Mouse (Mus musculus): Measurements from ENCODE around the gene Abhd12. TPM values are rescaled to one million over a fixed set of nuclear protein-coding genes. Genes with fewer than 3 reads are reported as not detected.

Gene Abhd12
- polyA plus RNA-seq, 1 experiment from 2014 or later, result 41.5 TPM

DNA sequence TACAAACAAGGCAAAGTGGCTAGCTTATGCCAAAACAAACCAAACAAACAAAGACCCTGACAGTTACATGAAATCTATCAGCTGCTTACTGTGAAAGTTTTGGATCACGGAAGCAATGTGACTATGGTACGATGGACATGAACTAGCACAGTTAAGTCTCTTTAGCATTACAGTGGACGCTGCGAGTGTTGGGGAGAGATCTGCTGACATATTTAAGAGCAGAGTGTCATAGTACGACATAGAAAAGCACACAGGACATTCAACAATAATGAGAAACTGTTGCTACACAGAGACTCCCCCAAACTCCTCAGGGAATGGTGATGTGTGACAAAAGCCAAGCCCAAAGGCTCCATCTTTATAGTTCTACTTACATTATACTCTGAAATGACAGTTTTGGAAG lies 39.5 kb upstream of the Abhd12 start:
- Histone ChIP-seq H3K36me3 (ENCODE audit: control insufficient read depth, insufficient read depth) (no peaks in the 10 kb centered on the region), H3K4me2 (replicated peaks; ENCODE audit: low read depth) (no peak overlapping the region), H3K4me3 (ENCODE audit: low read depth, low read length) (no peak overlapping the region), H3K27me3 (replicated peaks; ENCODE audit: control insufficient read depth, insufficient read depth, low read length) (no peaks in the 10 kb centered on the region), H3K4me1 (replicated peaks; ENCODE audit: control insufficient read depth, insufficient read depth, low read length) (no peaks in the 10 kb centered on the region), H3K27ac (ENCODE audit: low read depth, low read length) (no peak overlapping the region), H3K9ac (ENCODE audit: low read depth, low read length) (no peak overlapping the region), H3K9me3 (ENCODE audit: control insufficient read depth) (no peaks in the 10 kb centered on the region)
- WGBS, result 94% methylated on average over 5 of the region's 5 CpGs
- TF ChIP-seq CTCF (IDR thresholded peaks at IDR 0.05; ENCODE audit: low read depth), result no peak
- no peak for ATAC-seq

DNA sequence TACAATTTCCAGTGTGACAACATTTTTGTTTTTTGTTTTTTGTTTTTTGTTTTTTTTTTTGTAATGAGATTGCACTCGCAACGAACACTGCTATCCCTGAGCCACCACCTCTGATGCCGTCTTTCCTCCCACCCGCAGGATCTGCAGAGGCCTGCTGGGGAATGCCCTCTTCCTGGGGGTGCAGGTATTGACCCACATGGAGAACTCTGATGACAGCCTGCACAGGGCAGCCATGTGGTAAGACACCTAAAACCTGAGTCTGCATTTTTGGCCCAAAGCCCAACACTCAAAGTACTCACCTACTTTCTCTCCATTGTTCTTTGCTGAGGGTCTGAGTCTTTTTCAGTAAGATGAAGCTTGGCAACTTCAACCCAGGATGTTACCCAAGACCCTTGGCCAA lies 30.1 kb upstream of the Abhd12 start:
- no peak overlapping the region for H3K4me2 ChIP-seq (replicated peaks; ENCODE audit: low read depth)
- TF ChIP-seq CTCF (IDR thresholded peaks at IDR 0.05; ENCODE audit: low read depth), result no peak
- no peak overlapping the region for H3K27ac ChIP-seq (ENCODE audit: low read depth, low read length)
- no peaks in the 10 kb centered on the region for H3K9me3 ChIP-seq (ENCODE audit: control insufficient read depth)
- H3K36me3 ChIP-seq (ENCODE audit: control insufficient read depth, insufficient read depth), result no peaks in the 10 kb centered on the region
- H3K4me1 ChIP-seq (replicated peaks; ENCODE audit: control insufficient read depth, insufficient read depth, low read length), result no peaks in the 10 kb centered on the region
- no peak overlapping the region for H3K4me3 ChIP-seq (ENCODE audit: low read depth, low read length)
- no peak for ATAC-seq
- 91% methylated on average over 4 of the region's 4 CpGs for WGBS
- H3K27me3 ChIP-seq (replicated peaks; ENCODE audit: control insufficient read depth, insufficient read depth, low read length), result no peaks in the 10 kb centered on the region
- H3K9ac ChIP-seq (ENCODE audit: low read depth, low read length), result no peak overlapping the region

GRCm38 (mm10) chr2:150933482-150933881 lies 28.9 kb upstream of the Abhd12 start:
- no peak for TF ChIP-seq CTCF (IDR thresholded peaks at IDR 0.05; ENCODE audit: low read depth)
- H3K27me3 ChIP-seq (replicated peaks; ENCODE audit: control insufficient read depth, insufficient read depth, low read length), result no peaks in the 10 kb centered on the region

DNA sequence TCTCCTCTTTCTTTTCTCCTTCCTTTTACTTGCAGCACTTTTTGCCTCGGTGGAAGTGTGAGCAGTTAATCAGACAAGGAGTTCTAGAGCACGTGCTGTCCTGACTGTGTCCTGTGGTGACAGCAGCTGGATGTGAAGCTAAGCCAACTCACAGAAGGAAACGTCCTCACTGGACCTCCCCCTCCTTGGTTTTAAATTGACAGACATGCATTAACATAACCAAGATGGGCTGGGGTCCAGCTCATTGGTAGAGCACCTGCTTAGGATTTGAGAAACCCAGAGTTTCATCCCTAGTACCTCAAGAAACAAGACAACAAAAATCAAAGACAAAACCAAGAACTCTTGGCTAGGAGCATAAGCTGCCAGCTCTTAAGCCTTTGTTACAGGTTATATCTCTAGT lies 26.3 kb upstream of the Abhd12 start:
- WGBS, result 78% methylated on average over 3 of the region's 3 CpGs

More at GRCm38 (mm10) chr2:150933482-150933881, 28.9 kb upstream of the Abhd12 start:
- Histone ChIP-seq H3K4me1 (replicated peaks; ENCODE audit: control insufficient read depth, insufficient read depth, low read length) (no peaks in the 10 kb centered on the region), H3K36me3 (ENCODE audit: control insufficient read depth, insufficient read depth) (no peaks in the 10 kb centered on the region), H3K27ac (ENCODE audit: low read depth, low read length) (no peak overlapping the region), H3K9ac (ENCODE audit: low read depth, low read length) (no peak overlapping the region), H3K4me2 (replicated peaks; ENCODE audit: low read depth) (no peak overlapping the region), H3K9me3 (ENCODE audit: control insufficient read depth) (no peaks in the 10 kb centered on the region), H3K4me3 (ENCODE audit: low read depth, low read length) (no peak overlapping the region)
- WGBS, result 83% methylated on average over 19 of the region's 19 CpGs
- no peak for ATAC-seq

GRCm38 (mm10) chr2:150929156-150929555 lies 24.6 kb upstream of the Abhd12 start:
- no peak for ATAC-seq
- TF ChIP-seq CTCF (IDR thresholded peaks at IDR 0.05; ENCODE audit: low read depth), result no peak
- Histone ChIP-seq H3K27ac (ENCODE audit: low read depth, low read length) (no peak overlapping the region), H3K4me1 (replicated peaks; ENCODE audit: control insufficient read depth, insufficient read depth, low read length) (no peaks in the 10 kb centered on the region), H3K9ac (ENCODE audit: low read depth, low read length) (no peak overlapping the region), H3K27me3 (replicated peaks; ENCODE audit: control insufficient read depth, insufficient read depth, low read length) (no peaks in the 10 kb centered on the region), H3K9me3 (ENCODE audit: control insufficient read depth) (no peaks in the 10 kb centered on the region), H3K4me2 (replicated peaks; ENCODE audit: low read depth) (no peak overlapping the region), H3K4me3 (ENCODE audit: low read depth, low read length) (no peak overlapping the region), H3K36me3 (ENCODE audit: control insufficient read depth, insufficient read depth) (no peaks in the 10 kb centered on the region)
- WGBS, result 78% methylated on average over 6 of the region's 6 CpGs

More for the DNA sequence above, 26.3 kb upstream of the Abhd12 start:
- ATAC-seq, result no peak
- Histone ChIP-seq H3K36me3 (ENCODE audit: control insufficient read depth, insufficient read depth) (no peaks in the 10 kb centered on the region), H3K27me3 (replicated peaks; ENCODE audit: control insufficient read depth, insufficient read depth, low read length) (no peaks in the 10 kb centered on the region), H3K4me3 (ENCODE audit: low read depth, low read length) (no peak overlapping the region), H3K9me3 (ENCODE audit: control insufficient read depth) (no peaks in the 10 kb centered on the region), H3K4me2 (replicated peaks; ENCODE audit: low read depth) (no peak overlapping the region), H3K9ac (ENCODE audit: low read depth, low read length) (no peak overlapping the region), H3K27ac (ENCODE audit: low read depth, low read length) (no peak overlapping the region), H3K4me1 (replicated peaks; ENCODE audit: control insufficient read depth, insufficient read depth, low read length) (no peaks in the 10 kb centered on the region)
- no peak for TF ChIP-seq CTCF (IDR thresholded peaks at IDR 0.05; ENCODE audit: low read depth)

DNA sequence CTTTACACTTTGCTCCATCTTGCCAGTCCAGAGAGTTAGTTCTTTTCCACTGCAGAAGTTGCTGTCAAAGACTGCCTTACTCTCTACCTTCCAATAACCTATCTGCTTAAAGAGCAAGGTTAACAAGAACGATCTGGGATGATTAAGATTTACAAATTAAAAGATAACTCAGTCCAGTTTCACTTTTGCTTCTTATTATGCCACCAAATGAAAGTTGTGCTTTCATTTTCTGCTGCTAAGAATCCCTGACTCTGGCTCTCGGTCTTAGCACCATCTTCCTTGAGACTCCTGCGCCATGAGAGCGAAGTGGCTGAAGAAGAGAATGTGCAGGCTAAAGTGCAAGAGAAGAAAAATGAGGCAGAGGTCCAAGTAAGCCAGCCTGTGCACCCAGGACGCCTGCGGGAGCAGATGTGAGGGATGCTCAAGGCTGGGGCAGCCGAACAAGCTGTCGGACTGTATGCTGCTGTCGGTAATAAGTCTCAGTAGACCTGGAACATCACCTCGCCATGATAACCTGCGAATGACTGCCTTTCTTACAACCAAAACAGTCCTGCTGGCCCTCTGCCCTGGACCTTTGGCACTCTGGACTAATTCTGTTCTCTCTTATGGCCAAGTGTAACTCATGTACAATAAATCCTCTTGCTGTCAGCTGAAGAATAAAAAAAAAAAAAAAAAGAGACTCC lies 22.6 kb upstream of the Abhd12 start:
- 88% methylated on average over 11 of the region's 11 CpGs for WGBS
- Histone ChIP-seq H3K27me3 (replicated peaks; ENCODE audit: control insufficient read depth, insufficient read depth, low read length) (no peaks in the 10 kb centered on the region), H3K9ac (ENCODE audit: low read depth, low read length) (no peak overlapping the region), H3K4me1 (replicated peaks; ENCODE audit: control insufficient read depth, insufficient read depth, low read length) (no peaks in the 10 kb centered on the region), H3K27ac (ENCODE audit: low read depth, low read length) (no peak overlapping the region), H3K36me3 (ENCODE audit: control insufficient read depth, insufficient read depth) (no peaks in the 10 kb centered on the region), H3K9me3 (ENCODE audit: control insufficient read depth) (no peaks in the 10 kb centered on the region), H3K4me3 (ENCODE audit: low read depth, low read length) (no peak overlapping the region), H3K4me2 (replicated peaks; ENCODE audit: low read depth) (no peak overlapping the region)
- ATAC-seq, result no peak
- no peak for TF ChIP-seq CTCF (IDR thresholded peaks at IDR 0.05; ENCODE audit: low read depth)

Data from intestine, postnatal 0 days (tissue).